Mouse (Mus musculus) lung, postnatal 0 days (tissue): Measurements from ENCODE around the gene Myo1h. TPM values are rescaled to one million over a fixed set of nuclear protein-coding genes. Genes with fewer than 3 reads are reported as not detected.

ENCODE experiments used
- ATAC-seq: fragments of 200-750 bp; cut with Nextera tagmentation; 2 replicates; pipeline ENCODE4 v1.8.0; 2017; ENCODE audit warnings: moderate library complexity
- DNase-seq: peaks from one replicate; pipeline ENCODE4 v3.0.0-alpha.2; 2016; ENCODE audit warnings: low spot score
- H3K27ac ChIP-seq: fragments of 300-500 bp; sonication (generic); 2 replicates; pipeline ENCODE4 v1.5.1; 2014; ENCODE audit warnings: antibody characterized with exemption, mild to moderate bottlenecking, low read length, mixed read lengths
- H3K27me3 ChIP-seq: fragments of 300-500 bp; sonication (generic); replicated peaks from 2 replicates; pipeline ENCODE4 v1.6.1; 2014; ENCODE audit warnings: low read length, mixed read lengths; ENCODE audit not compliant: insufficient read depth
- H3K36me3 ChIP-seq: fragments of 300-500 bp; sonication (generic); 2 replicates; pipeline ENCODE4 v1.6.1; 2014; ENCODE audit warnings: low read length, mixed read lengths; ENCODE audit not compliant: insufficient read depth
- H3K4me1 ChIP-seq: fragments of 300-500 bp; sonication (generic); 2 replicates; pipeline ENCODE4 v1.6.1; 2014; ENCODE audit warnings: antibody characterized with exemption, low read depth, low read length, mixed read lengths; ENCODE audit not compliant: insufficient read depth
- H3K4me2 ChIP-seq: fragments of 300-500 bp; sonication (generic); replicated peaks from 2 replicates; pipeline ENCODE4 v1.6.1; 2014; ENCODE audit warnings: low read depth, mild to moderate bottlenecking, low read length, moderate library complexity, mixed read lengths
- H3K4me3 ChIP-seq: fragments of 300-500 bp; sonication (generic); 2 replicates; pipeline ENCODE4 v1.5.1; 2014; ENCODE audit warnings: low read depth, low read length
- H3K9ac ChIP-seq: fragments of 300-500 bp; sonication (generic); replicated peaks from 2 replicates; pipeline ENCODE4 v1.6.1; 2014; ENCODE audit warnings: low read depth, mild to moderate bottlenecking
- H3K9me3 ChIP-seq: fragments of 300-500 bp; sonication (generic); 2 replicates; pipeline ENCODE4 v1.6.1; 2016; ENCODE audit warnings: low read length, mixed read lengths
- CTCF ChIP-seq: IDR thresholded peaks from 2 replicates; pipeline ENCODE4 v1.5.1; 2016; ENCODE audit warnings: antibody characterized with exemption, mild to moderate bottlenecking
- EP300 ChIP-seq: IDR thresholded peaks from 2 replicates; pipeline ENCODE4 v1.6.1; 2016; ENCODE audit warnings: antibody characterized with exemption, mild to moderate bottlenecking, control low read depth
- WGBS: fragments of 180-500 bp; shearing (Covaris S2); extraction: QIAGEN DNeasy Blood & Tissue Kit; methylation state at CpG from one replicate; pipeline ENCODE4 v1.1.7; 2014; 5-methylcytosine and 5-hydroxymethylcytosine counted together
- polyA plus RNA-seq: library from polyadenylated mRNA; unstranded; fragments of >200 nt; fragmentation: Nextera tagmentation; extraction: Ambion mirVana; gene quantifications from 2 replicates; pipeline ENCODE4 v1.2.1, GENCODE M21; 2015

The Myo1h gene
- polyA plus RNA-seq, 1 experiment from 2014 or later, result 3.4 TPM

- 0 out of 2 replicates have a peak, but pooled peaks have one; percentile 47 for TF ChIP-seq EP300
- peak; percentile 82 for TF ChIP-seq CTCF
- H3K9ac ChIP-seq, result no peak overlapping the region
- H3K27me3 ChIP-seq, result no peaks in the 10 kb centered on the region
- H3K4me3 ChIP-seq, result no peak overlapping the region
- no peak overlapping the region for H3K4me2 ChIP-seq
- peak; percentile 76 for DNase-seq
- H3K4me1 ChIP-seq, result peaks cover 16% of the 10 kb centered on the region; the same call in 1 of the 2 replicates
- H3K27ac ChIP-seq, result peak overlapping the region; percentile 73
- no peaks in the 10 kb centered on the region for H3K9me3 ChIP-seq
- peak; percentile 29 for ATAC-seq
- peaks cover 28% of the 10 kb centered on the region for H3K36me3 ChIP-seq
- whole genome bisulfite sequencing, result 63% methylated on average over 9 of the region's 9 CpGs
These were observed 94.4 kb downstream of the Myo1h start for GRCm38 (mm10) chr5:114383184-114383904.

GRCm38 (mm10) chr5:114384448-114384847 is 95.5 kb downstream of the Myo1h start:
- Histone ChIP-seq H3K27ac (peak overlapping the region; percentile 73), H3K4me3 (no peak overlapping the region), H3K9me3 (no peaks in the 10 kb centered on the region), H3K27me3 (no peaks in the 10 kb centered on the region), H3K4me1 (peaks cover 16% of the 10 kb centered on the region; the same call in 1 of the 2 replicates), H3K36me3 (peaks cover 39% of the 10 kb centered on the region), H3K9ac (no peak overlapping the region), H3K4me2 (no peak overlapping the region)
- peak; percentile 68 for ATAC-seq
- TF ChIP-seq EP300 (peak; percentile 53), CTCF (0 out of 2 replicates have a peak, but pooled peaks have one; percentile 1)
- WGBS, result 59% methylated on average over 8 of the region's 8 CpGs
- DNase-seq, result peak; percentile 88

- no peak overlapping the region for H3K4me2 ChIP-seq
- H3K27me3 ChIP-seq, result no peaks in the 10 kb centered on the region
- H3K9ac ChIP-seq, result no peak overlapping the region
- no peaks in the 10 kb centered on the region for H3K4me1 ChIP-seq
- no peak overlapping the region for H3K4me3 ChIP-seq
- no peak for ATAC-seq
- H3K36me3 ChIP-seq, result peaks cover 37% of the 10 kb centered on the region
- 69% methylated on average over 9 of the region's 9 CpGs for WGBS
- H3K27ac ChIP-seq, result no peak overlapping the region
- H3K9me3 ChIP-seq, result no peaks in the 10 kb centered on the region
- TF ChIP-seq CTCF (no peak), EP300 (no peak)
- DNase-seq, result no peak
These were observed 104.2 kb downstream of the Myo1h start for GRCm38 (mm10) chr5:114393169-114393568.

- WGBS, result 76% methylated on average over 14 of the region's 14 CpGs
These were observed 117.6 kb downstream of the Myo1h start for GRCm38 (mm10) chr5:114406592-114406991.

GRCm38 (mm10) chr5:114407269-114407668 is 118.3 kb downstream of the Myo1h start:
- no peak for TF ChIP-seq EP300
- DNase-seq (no peak), ATAC-seq (no peak)
- H3K4me2 ChIP-seq, result no peak overlapping the region
- no peaks in the 10 kb centered on the region for H3K27me3 ChIP-seq
- peaks cover 81% of the 10 kb centered on the region for H3K36me3 ChIP-seq
- WGBS, result 74% methylated on average over 10 of the region's 10 CpGs
- H3K4me3 ChIP-seq, result no peak overlapping the region
- no peaks in the 10 kb centered on the region for H3K9me3 ChIP-seq
- no peak overlapping the region for H3K9ac ChIP-seq
- no peaks in the 10 kb centered on the region for H3K4me1 ChIP-seq
- H3K27ac ChIP-seq, result no peak overlapping the region

More at GRCm38 (mm10) chr5:114406592-114406991, 117.6 kb downstream of the Myo1h start:
- Histone ChIP-seq H3K4me3 (no peak overlapping the region), H3K27me3 (no peaks in the 10 kb centered on the region), H3K4me1 (no peaks in the 10 kb centered on the region), H3K9ac (no peak overlapping the region), H3K9me3 (no peaks in the 10 kb centered on the region), H3K27ac (no peak overlapping the region), H3K4me2 (no peak overlapping the region), H3K36me3 (peaks cover 82% of the 10 kb centered on the region)
- ATAC-seq, result no peak
- no peak for DNase-seq
- TF ChIP-seq EP300, result no peak
- no peak for TF ChIP-seq CTCF

GRCm38 (mm10) chr5:114407810-114408209 is 118.8 kb downstream of the Myo1h start:
- no peaks in the 10 kb centered on the region for H3K9me3 ChIP-seq
- ATAC-seq, result peak; percentile 54

More at GRCm38 (mm10) chr5:114407810-114408209, 118.8 kb downstream of the Myo1h start:
- Histone ChIP-seq H3K4me1 (no peaks in the 10 kb centered on the region), H3K36me3 (peaks cover 75% of the 10 kb centered on the region), H3K27ac (no peak overlapping the region), H3K9ac (no peak overlapping the region), H3K4me3 (no peak overlapping the region), H3K27me3 (no peaks in the 10 kb centered on the region), H3K4me2 (no peak overlapping the region)
- peak; percentile 76 for DNase-seq
- 69% methylated on average over 9 of the region's 9 CpGs for WGBS
- no peak for TF ChIP-seq CTCF
- TF ChIP-seq EP300, result no peak
